Mouse (Mus musculus) Muller cell, postnatal 12 days (primary cell): ENCODE results near the gene Ddx52.
A peak's percentile ranks its signal among the peaks of the same experiment; 100 is the strongest.

Experiments used
- DNase-seq: peaks from one replicate; pipeline ENCODE4 v3.0.0-alpha.2; 2015; ENCODE audit errors: inconsistent ontology term

Gene Ddx52

DNA sequence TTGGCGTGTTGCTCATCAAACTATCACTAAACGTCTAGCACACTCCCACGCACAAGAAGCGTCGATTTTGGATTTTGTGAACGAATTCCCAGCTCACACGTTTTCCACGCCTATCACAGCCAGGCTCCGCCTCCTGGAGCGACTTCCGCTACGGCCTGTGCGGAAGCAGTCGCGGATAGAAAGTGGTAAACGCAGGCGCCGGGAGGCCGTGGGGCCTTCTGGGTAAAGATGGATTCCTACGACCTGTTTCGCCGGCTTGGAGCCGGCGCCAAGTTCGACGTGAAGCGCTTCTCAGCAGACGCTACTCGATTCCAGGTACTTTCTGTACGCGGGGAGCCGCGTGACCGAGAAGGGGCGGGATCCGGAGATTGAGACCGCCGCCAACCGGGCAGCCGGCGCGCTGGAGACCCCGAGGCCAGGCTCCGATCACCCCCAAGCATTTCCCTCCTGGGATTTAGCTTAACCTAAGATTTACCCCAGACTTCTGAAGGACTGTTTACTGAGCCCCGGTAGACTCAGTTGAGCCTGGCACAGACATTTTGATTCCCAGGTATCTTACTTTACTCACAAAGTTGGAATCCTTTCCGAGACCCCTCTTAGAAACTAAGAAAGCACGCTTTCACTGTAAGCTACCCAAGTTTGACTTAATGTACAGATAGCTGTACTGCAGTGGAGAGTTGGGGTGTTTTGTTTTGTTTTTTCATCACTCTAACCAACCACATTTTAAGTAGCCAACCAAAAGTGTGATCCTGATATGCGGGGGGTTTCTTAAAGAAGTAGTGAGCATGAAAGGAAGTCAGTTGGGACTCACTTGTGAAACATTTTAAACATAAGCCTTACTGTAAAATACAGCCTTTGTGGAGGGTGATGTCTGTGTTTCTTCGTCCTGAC, at the start of gene Ddx52:
Gene Ddx52 (plus strand): TSS at position 113 of the 891 bp plus-strand sequence.
- peak; percentile 91 for DNase-seq

DNA sequence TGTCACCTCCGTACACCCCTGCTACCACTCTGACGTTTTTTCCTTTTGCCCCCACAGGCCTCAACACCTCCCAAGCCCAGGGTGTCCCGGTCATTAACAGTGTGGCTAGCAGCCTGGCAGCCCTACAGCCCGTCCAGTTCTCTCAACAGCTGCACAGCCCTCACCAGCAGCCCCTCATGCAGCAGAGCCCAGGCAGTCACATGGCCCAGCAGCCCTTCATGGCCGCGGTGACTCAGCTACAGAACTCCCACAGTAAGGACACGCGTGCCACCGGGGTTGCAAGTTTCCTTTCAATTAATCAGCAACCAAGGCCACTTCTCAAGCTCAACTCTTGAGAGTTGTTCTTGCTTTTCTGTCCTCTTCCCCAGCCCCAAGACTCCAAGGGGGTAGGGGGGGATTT, 48.5 kb upstream of the Ddx52 start:
- DNase-seq = no peak

DNA sequence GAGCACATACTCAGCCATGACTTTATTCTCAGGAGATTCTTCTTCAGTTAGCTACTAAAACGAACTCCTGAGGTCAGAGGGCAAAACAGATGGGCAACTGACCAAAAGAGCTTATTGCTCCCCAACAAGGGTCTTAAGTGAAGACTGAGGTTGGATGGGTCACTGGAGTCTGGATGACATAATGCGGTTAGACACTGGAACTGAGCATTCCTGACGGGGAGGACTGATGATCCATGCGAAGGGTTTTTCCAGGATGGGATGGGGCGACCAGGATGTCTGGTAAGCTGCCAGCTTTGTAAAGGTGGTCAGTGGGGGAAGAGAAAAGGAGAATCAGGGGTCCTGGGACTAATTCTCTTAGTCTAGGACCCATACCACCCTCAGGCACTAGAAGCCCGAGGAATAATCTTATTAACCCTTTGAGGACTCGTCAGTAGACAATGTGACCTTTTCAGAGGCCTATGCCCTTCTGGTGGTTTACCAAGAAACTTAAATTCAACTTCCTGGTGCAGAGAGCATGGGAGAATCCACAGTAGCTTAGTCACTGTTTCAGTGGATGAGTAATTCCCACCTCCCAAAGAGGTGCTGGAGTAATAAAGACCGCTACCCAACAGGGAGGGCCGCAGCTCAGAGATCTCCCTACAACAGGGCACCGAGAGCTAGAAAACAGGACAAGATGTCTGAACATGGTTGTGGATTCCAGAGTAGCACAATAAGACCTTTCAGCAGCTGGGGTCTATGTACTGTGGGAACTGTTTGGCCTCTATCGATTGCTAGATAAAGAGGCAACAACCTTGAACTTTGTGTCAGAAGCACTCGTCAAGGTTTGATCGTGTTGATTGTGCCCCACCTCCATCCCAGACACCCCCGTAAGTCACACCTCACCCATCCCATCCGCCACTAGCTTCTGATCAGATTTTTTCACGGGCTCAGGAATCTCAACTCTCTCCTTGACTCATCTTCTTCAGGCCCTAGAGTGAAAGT, 45.1 kb upstream of the Ddx52 start:
- DNase-seq = no peak

DNA sequence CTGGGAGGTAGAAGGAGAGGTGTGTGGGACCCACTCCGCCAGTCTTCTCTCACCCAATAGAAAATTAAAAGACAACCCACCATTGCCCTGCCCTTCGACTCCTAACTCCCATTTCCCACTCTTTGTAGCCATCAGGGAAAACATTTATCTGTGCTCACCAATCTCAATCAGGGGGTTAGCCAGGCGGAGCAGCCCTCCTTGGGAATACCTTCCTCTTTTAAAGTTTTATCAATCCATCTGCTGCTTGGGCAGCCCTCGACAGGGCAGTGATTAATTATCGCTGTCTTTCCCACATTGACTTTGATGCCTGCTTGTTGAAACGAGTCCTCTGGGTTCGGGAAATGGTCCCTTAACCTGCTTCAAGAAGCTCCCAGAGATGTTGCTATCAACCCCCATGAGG, 44.3 kb upstream of the Ddx52 start:
- no peak for DNase-seq

- no peak for DNase-seq
Measured at GRCm38 (mm10) chr11:83902812-83903211, 39.0 kb upstream of the Ddx52 start.

GRCm38 (mm10) chr11:83905756-83906155, 36.1 kb upstream of the Ddx52 start:
- no peak for DNase-seq

- DNase-seq = no peak
Measured at GRCm38 (mm10) chr11:83908376-83908775, 33.5 kb upstream of the Ddx52 start.

DNA sequence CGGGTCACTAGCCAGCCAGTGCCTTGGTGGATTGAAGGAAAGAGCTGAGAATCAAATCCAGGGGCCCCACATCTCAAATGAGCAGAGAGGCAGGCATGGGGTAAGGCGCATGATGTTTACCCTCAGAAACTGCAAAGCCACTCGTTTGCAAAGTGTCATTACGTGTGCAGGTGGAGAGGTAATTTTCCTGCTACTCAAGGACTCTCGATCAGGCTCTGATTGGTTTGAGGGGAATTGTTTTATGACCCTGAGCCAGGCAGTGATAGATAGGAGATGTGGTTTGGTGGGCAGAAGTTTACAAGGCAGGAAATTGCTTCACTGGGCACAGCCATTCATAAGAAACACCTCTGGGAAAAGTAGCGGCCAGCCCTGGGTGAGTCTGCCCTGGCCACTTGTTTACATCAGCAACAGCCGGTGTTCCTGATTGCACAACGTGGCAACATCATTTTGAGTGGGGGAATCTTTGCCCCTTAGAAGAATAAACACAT, 28.0 kb upstream of the Ddx52 start:
- DNase-seq = no peak

DNA sequence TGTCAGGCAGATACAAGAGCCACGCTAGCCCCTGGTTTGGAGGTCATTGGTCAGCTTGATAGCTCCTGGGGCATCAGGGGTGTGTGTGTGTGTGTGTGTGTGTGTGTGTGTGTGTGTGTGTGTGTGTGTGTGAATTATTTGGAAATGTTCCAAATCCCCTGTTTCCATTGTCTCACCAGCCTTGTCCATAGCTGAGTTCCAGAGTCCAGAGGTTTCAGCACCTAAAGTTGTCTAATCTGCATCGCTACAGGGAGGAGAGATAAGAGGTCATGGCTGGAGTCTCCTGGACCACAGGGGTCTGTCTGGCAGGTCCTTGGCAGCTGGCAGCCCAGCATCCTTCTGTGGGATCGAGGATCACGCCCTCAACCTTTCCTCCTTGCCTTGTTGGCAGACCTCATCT, 27.4 kb upstream of the Ddx52 start:
- no peak for DNase-seq

- DNase-seq = no peak
Measured at GRCm38 (mm10) chr11:83922600-83922999, 19.3 kb upstream of the Ddx52 start.

- DNase-seq = no peak
Measured at GRCm38 (mm10) chr11:83927097-83927496, 14.8 kb upstream of the Ddx52 start.

GRCm38 (mm10) chr11:83932506-83933106, 9.3 kb upstream of the Ddx52 start:
- DNase-seq = no peak

- no peak for DNase-seq
Measured at GRCm38 (mm10) chr11:83933376-83933775, 8.5 kb upstream of the Ddx52 start.

DNA sequence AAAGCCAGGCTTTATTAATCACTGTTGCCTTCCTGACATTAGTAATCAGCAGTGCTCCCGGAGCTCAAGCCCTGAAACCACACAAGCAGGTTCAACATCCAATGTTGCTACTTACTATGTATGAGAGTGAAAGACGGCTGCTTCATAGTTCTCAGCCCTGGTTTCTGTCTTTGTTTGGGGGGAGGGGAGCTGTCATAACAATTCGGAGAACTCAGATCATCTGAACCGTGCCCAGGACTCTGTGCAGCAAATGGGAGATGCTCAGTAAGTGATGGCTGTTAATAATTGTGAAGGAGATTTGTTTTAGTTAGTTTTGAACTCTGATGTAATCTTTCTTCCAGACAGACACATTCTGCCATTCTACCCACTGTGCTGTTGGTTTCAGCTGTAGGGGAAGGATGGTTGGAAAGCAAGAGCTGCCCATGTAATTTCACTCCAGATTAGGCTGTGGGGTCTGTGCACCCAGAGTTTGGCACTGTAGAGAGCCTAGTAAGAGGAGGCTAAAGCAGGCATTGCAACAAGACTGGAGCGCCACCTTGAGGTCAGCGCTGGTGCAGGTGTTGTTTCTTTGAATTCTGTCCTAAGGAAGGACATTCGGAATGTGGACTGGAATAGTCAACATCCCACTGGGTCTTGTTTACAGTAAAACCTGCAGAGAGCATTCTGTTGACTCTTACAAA, 5.7 kb upstream of the Ddx52 start:
- peak; percentile 61 for DNase-seq

DNA sequence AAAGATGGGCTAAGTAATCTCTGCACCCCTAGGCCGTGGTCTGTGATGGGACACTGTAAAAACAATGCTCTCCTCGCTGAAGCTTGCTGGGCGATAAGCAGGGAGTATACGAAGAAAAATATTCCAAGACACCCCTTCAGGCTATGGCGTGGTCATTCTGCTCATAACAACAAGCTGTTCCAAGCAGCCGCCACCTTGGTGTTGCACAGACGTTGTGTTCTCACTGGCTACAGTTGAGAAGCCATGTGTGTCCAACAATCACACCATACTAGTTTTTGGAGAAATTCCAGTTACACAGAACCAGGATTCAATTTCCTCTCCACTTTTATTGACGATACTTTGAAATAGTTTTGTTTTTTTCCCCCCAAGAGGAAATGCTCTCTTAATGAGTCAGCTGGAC, 3.3 kb upstream of the Ddx52 start:
- no peak for DNase-seq

DNA sequence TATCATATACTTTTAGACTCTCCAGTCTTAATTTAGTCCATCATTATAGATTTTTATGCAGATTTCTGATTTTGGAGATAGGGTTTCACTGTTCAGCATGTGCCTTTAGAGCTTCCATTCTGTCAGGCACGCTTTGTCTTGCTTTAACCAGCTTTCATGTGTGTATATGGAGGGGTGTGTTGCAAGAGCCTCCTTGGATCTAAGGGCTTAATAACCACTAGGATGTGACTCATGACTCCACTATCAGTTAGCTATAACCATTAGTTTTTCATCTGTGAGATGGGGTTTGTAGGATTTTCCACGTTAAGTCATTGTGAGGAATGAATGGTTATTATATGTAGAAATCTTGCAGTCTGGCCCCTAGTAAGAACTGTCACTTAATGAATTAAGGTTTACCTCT, 15.0 kb downstream of the Ddx52 start:
- DNase-seq = no peak

DNA sequence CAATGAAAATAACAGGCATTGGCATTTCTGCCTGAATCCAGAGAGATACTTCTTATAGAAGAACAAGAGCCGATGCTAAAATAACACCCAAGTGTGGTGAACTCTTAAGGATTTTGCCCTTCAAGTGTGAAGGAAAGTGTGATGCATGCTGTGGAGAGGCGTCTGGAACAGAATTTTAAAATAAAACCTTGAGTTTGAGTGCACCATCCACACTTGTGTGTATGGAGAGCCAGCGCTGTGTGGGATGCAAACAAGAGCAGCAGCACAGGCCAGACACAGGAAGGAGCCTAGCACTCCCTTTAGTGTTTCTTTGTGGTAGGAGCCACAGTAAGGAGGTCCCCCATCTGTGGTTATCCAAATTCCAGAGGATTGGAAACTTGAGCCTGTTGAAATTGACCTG, 20.1 kb downstream of the Ddx52 start:
- DNase-seq = no peak

GRCm38 (mm10) chr11:83963991-83964921, 22.4 kb downstream of the Ddx52 start, which contains the start of gene Synrg:
Synrg (plus strand) TSS chr11:83964428.
- peak; percentile 91 for DNase-seq

DNA sequence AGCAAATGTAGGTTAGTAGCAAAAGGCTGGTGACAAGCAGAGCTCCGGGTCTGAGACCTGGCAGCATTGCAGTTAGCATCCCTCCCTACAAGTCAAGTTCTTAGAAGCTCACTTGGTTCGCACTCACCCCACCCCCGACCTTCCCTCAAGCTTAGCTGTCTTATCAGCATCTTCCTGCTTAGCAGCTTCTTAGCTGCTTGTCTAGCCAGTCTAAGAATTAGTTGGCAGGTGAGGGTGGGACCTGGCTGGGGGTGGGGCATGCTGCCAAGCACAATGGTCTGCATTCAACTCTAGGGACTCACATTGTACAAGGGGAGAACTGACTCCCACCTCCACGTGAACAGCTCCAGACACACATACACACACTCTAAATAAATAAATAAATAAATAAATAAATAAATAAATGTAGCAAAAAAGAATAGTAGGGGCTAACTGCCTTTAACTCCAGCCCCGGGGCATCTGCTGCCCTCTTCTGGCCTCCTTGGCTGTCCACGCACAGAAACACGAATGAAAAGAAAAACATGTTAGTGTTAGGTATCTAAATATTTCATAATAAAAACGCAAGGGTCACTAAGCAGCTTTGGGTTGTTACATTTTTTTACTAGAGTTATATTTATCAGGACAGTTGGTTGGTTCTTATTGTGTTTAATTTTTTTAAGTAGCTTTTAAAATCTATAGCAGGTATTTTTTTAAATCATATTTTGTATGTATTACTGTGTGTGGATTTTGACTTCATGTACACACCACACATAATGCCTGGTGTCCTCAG, 25.8 kb downstream of the Ddx52 start:
- no peak for DNase-seq
